20 mouse cellular contexts compared by ENCODE assay signal in the genomic region with DNA sequence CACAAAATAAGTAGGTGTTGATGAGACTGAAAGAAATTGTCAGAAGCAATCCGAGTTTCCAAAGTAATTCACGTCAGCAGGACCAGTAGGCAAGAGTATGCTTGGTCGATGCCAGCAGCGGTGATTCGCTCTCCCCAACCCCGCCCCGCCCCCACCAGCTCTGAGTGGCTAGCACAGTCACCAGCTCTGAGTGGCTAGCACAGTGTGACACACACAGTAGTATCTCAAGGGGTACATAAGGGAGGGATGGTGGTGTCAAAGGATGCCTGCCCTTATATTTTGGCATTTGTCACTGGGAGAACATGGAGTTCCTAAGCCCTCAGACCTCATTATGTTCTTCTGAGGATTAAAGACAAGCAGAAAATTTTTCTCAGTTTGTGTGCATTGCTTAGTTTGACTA. TPM values are rescaled to one million over a fixed set of nuclear protein-coding genes. Genes with fewer than 3 reads are reported as not detected.
DNase-seq lines count a peak whose midpoint lies in the region; ATAC-seq lines count a peak whose summit lies in the region.
"Had no signal": no experiment of that assay in that cellular context is flagged by ENCODE, and none has a peak within 500 bp of the region (broad histone marks: within the 10 kb centered on the region; RNA-seq: fewer than 3 reads in every experiment).

No protein-coding gene starts in this region.

- no peak overlapping the region for H3K9ac ChIP-seq in limb, embryonic 11.5 days (ENCODE audit: low read length)
- H3K9ac ChIP-seq in neural tube, embryonic 11.5 days (ENCODE audit: low read length) = no peak overlapping the region
- H3K9ac ChIP-seq: embryonic facial prominence, embryonic 12.5 days; forebrain, embryonic 13.5 days; forebrain, embryonic 15.5 days; forebrain, postnatal 0 days had no signal

- peak; percentile 60; the same call in 1 of the 2 replicates for ATAC-seq in limb, embryonic 11.5 days (ENCODE audit: insufficient number of reproducible peaks, low FRiP score, low TSS enrichment, low read depth)
- ATAC-seq in neural tube, embryonic 11.5 days (ENCODE audit: insufficient read depth, low FRiP score, low TSS enrichment) = 0 out of 2 replicates have a peak, but pooled peaks have one; percentile 50
- ATAC-seq: activated CD4-positive, CD25-positive, alpha-beta regulatory T cell, adult 4 months; forebrain, embryonic 13.5 days; forebrain, embryonic 15.5 days; forebrain, postnatal 0 days; Patski had no signal

- no peaks in the 10 kb centered on the region for H3K36me3 ChIP-seq in limb, embryonic 11.5 days (ENCODE audit: control insufficient read depth, insufficient read depth, low read length)
- no peaks in the 10 kb centered on the region for H3K36me3 ChIP-seq in limb, embryonic 10.5 days
- H3K36me3 ChIP-seq in neural tube, embryonic 11.5 days (ENCODE audit: control insufficient read depth, insufficient read depth, low read length) = no peaks in the 10 kb centered on the region
- H3K36me3 ChIP-seq: embryonic facial prominence, embryonic 10.5 days; embryonic facial prominence, embryonic 12.5 days; forebrain, embryonic 15.5 days had no signal

- no peak for DNase-seq in limb, embryonic 11.5 days (ENCODE audit: low spot score)
- no peak for DNase-seq in limb, embryonic 10.5 days (ENCODE audit: low spot score)
- no peak for DNase-seq in neural tube, embryonic 11.5 days (ENCODE audit: low spot score)
- DNase-seq in neural tube, embryonic 10.5 days (ENCODE audit: extremely low spot score, low spot score) = no peak
- no peak for DNase-seq in kidney, postnatal 36 days
- DNase-seq: adrenal gland, adult 8-10 months; adrenal gland, postnatal 14 days; adrenal gland, postnatal 36 days; cerebellum, adult 11-12 months; cerebellum, adult 2 months; cerebellum, adult 9-10 months; cerebellum, postnatal 10 days; cerebellum, postnatal 25 days; forebrain, postnatal 0 days had no signal

- H3K27me3 ChIP-seq in limb, embryonic 11.5 days (ENCODE audit: control insufficient read depth, insufficient read depth, low read length) = no peaks in the 10 kb centered on the region
- H3K27me3 ChIP-seq in limb, embryonic 10.5 days (ENCODE audit: low read depth, poor library complexity, severe bottlenecking) = no peaks in the 10 kb centered on the region
- H3K27me3 ChIP-seq in neural tube, embryonic 11.5 days (ENCODE audit: control insufficient read depth, insufficient read depth, low read length) = no peaks in the 10 kb centered on the region
- H3K27me3 ChIP-seq: embryonic facial prominence, embryonic 12.5 days; forebrain, embryonic 13.5 days; forebrain, embryonic 15.5 days had no signal

- H3K4me1 ChIP-seq in limb, embryonic 11.5 days (ENCODE audit: control insufficient read depth, insufficient read depth, low read length) = no peaks in the 10 kb centered on the region
- no peaks in the 10 kb centered on the region for H3K4me1 ChIP-seq in limb, embryonic 10.5 days
- no peaks in the 10 kb centered on the region for H3K4me1 ChIP-seq in neural tube, embryonic 11.5 days (ENCODE audit: control insufficient read depth, insufficient read depth, low read length)
- H3K4me1 ChIP-seq: embryonic facial prominence, embryonic 10.5 days; embryonic facial prominence, embryonic 12.5 days; forebrain, embryonic 13.5 days had no signal

- H3K4me2 ChIP-seq in limb, embryonic 11.5 days (ENCODE audit: low read depth, severe bottlenecking) = no peak overlapping the region
- no peak overlapping the region for H3K4me2 ChIP-seq in neural tube, embryonic 11.5 days (ENCODE audit: low read depth)
- H3K4me2 ChIP-seq: embryonic facial prominence, embryonic 12.5 days; forebrain, embryonic 13.5 days; forebrain, embryonic 15.5 days had no signal

- no peak overlapping the region for H3K4me3 ChIP-seq in limb, embryonic 11.5 days (ENCODE audit: low read depth, low read length)
- no peak overlapping the region for H3K4me3 ChIP-seq in limb, embryonic 10.5 days
- no peak overlapping the region for H3K4me3 ChIP-seq in neural tube, embryonic 11.5 days (ENCODE audit: low read depth, low read length)
- H3K4me3 ChIP-seq: embryonic facial prominence, embryonic 10.5 days; embryonic facial prominence, embryonic 12.5 days; forebrain, embryonic 13.5 days; forebrain, embryonic 15.5 days had no signal

- no peaks in the 10 kb centered on the region for H3K9me3 ChIP-seq in limb, embryonic 11.5 days (ENCODE audit: control insufficient read depth, low read length)
- no peaks in the 10 kb centered on the region for H3K9me3 ChIP-seq in limb, embryonic 10.5 days (replicated peaks)
- H3K9me3 ChIP-seq in neural tube, embryonic 11.5 days (ENCODE audit: control insufficient read depth, low read length) = no peaks in the 10 kb centered on the region
- H3K9me3 ChIP-seq: embryonic facial prominence, embryonic 10.5 days; embryonic facial prominence, embryonic 12.5 days; forebrain, embryonic 13.5 days; forebrain, embryonic 15.5 days had no signal

- H3K27ac ChIP-seq in limb, embryonic 11.5 days (replicated peaks; ENCODE audit: low read depth, low read length) = no peak overlapping the region
- no peak overlapping the region for H3K27ac ChIP-seq in limb, embryonic 10.5 days
- H3K27ac ChIP-seq in neural tube, embryonic 11.5 days (ENCODE audit: low read depth, low read length) = no peak overlapping the region
- H3K27ac ChIP-seq: embryonic facial prominence, embryonic 10.5 days; embryonic facial prominence, embryonic 12.5 days; forebrain, embryonic 13.5 days; forebrain, embryonic 15.5 days had no signal

- WGBS in limb, embryonic 11.5 days = 74% methylated on average over 7 of the region's 7 CpGs
- 70% methylated on average over 7 of the region's 7 CpGs for WGBS in limb, embryonic 10.5 days
- WGBS in neural tube, embryonic 11.5 days = 74% methylated on average over 7 of the region's 7 CpGs

RNA-seq across cellular contexts. Expression of gene Abcc9, which starts 56.6 kb away (rescaled TPM):
- polyA plus RNA-seq in limb, embryonic 11.5 days (2014; fragmentation: Nextera tagmentation; extraction: Ambion mirVana) = 0.47 and 0.77 TPM in 2 replicates
- 1.1 and 1.2 TPM in 2 replicates for polyA plus RNA-seq in limb, embryonic 10.5 days (2016; fragmentation: Nextera tagmentation; extraction: Ambion mirVana)
- 1.5 and 1.7 TPM in 2 replicates for polyA plus RNA-seq in neural tube, embryonic 11.5 days (2014; fragmentation: Nextera tagmentation; extraction: Ambion mirVana)
- polyA plus RNA-seq: activated CD4-positive, CD25-positive, alpha-beta regulatory T cell, adult 4 months; Patski had no signal
